Mouse (Mus musculus) heart, embryonic 11.5 days (tissue): ENCODE results near the gene Slc2a10. TPM values are rescaled to one million over a fixed set of nuclear protein-coding genes. Genes with fewer than 3 reads are reported as not detected.
A peak's percentile ranks its signal among the peaks of the same experiment; 100 is the strongest.
"Not testable (repeated sequence)": the region's sequence is repeated elsewhere in the genome, so short reads cannot be mapped to it uniquely, and the experiment has no call there.

Experiments
- ATAC-seq: fragments of 200-750 bp; cut with Nextera tagmentation; replicated peaks from 2 replicates; pipeline ENCODE4 v1.8.0; 2017; ENCODE audit warnings: moderate library complexity; ENCODE audit not compliant: insufficient number of reproducible peaks, low FRiP score, low TSS enrichment
- H3K27ac ChIP-seq: fragments of 300-500 bp; sonication (generic); 2 replicates; pipeline ENCODE4 v1.5.1; 2014; ENCODE audit warnings: mild to moderate bottlenecking, low read depth, low read length
- H3K27me3 ChIP-seq: fragments of 300-500 bp; sonication (generic); 2 replicates; pipeline ENCODE4 v1.6.1; 2014; ENCODE audit warnings: mild to moderate bottlenecking, low read length, mixed read lengths; ENCODE audit not compliant: control insufficient read depth, insufficient read depth
- H3K36me3 ChIP-seq: fragments of 300-500 bp; sonication (generic); 2 replicates; pipeline ENCODE4 v1.6.1; 2014; ENCODE audit warnings: mild to moderate bottlenecking, low read length, moderate library complexity, mixed read lengths; ENCODE audit not compliant: control insufficient read depth, insufficient read depth
- H3K4me1 ChIP-seq: fragments of 300-500 bp; sonication (generic); 2 replicates; pipeline ENCODE4 v1.6.1; 2014; ENCODE audit warnings: low read length; ENCODE audit not compliant: control insufficient read depth, insufficient read depth
- H3K4me2 ChIP-seq: fragments of 300-500 bp; sonication (generic); 2 replicates; pipeline ENCODE4 v1.6.1; 2014; ENCODE audit warnings: mild to moderate bottlenecking, moderate library complexity
- H3K4me3 ChIP-seq: fragments of 300-500 bp; sonication (generic); 2 replicates; pipeline ENCODE4 v1.5.1; 2014; ENCODE audit warnings: low read depth, low read length
- H3K9ac ChIP-seq: fragments of 300-500 bp; sonication (generic); 2 replicates; pipeline ENCODE4 v1.6.1; 2014; ENCODE audit warnings: mild to moderate bottlenecking, low read depth, low read length, moderate library complexity
- H3K9me3 ChIP-seq: fragments of 300-500 bp; sonication (generic); replicated peaks from 2 replicates; pipeline ENCODE4 v1.6.1; 2016; ENCODE audit warnings: low read length; ENCODE audit not compliant: control insufficient read depth
- WGBS: fragments of 180-500 bp; shearing (Covaris S2); extraction: QIAGEN DNeasy Blood & Tissue Kit; methylation state at CpG from one replicate; pipeline ENCODE4 v1.1.7; 2014; ENCODE audit not compliant: insufficient replicate concordance; 5-methylcytosine and 5-hydroxymethylcytosine counted together
- polyA plus RNA-seq: library from polyadenylated mRNA; unstranded; fragments of >200 nt; fragmentation: Nextera tagmentation; extraction: Ambion mirVana; gene quantifications from 2 replicates; pipeline ENCODE4 v1.2.1, GENCODE M21; 2014

The Slc2a10 gene
- polyA plus RNA-seq, 1 experiment from 2014 or later: 2.6 TPM

- Histone ChIP-seq H3K27me3 (no peaks in the 10 kb centered on the region), H3K4me3 (peak overlapping the region; percentile 80), H3K36me3 (peaks cover 8% of the 10 kb centered on the region), H3K4me1 (peaks cover 9% of the 10 kb centered on the region), H3K27ac (no peak overlapping the region), H3K4me2 (peak overlapping the region; percentile 72), H3K9me3 (no peaks in the 10 kb centered on the region), H3K9ac (peak overlapping the region; percentile 84)
- WGBS: 26% methylated on average over 17 of the region's 17 CpGs
- ATAC-seq: no peak
Measured at GRCm38 (mm10) chr2:165493587-165494210, 9.9 kb upstream of the Slc2a10 start.

- Histone ChIP-seq H3K4me3 (no peak overlapping the region), H3K9me3 (no peaks in the 10 kb centered on the region), H3K36me3 (peaks cover 8% of the 10 kb centered on the region), H3K27ac (no peak overlapping the region), H3K4me2 (no peak overlapping the region), H3K9ac (no peak overlapping the region), H3K27me3 (no peaks in the 10 kb centered on the region), H3K4me1 (peaks cover 9% of the 10 kb centered on the region)
- no peak for ATAC-seq
- WGBS: 48% methylated on average over 2 of the region's 2 CpGs
Measured at GRCm38 (mm10) chr2:165494495-165494894, 9.1 kb upstream of the Slc2a10 start.

- no peak overlapping the region for H3K4me3 ChIP-seq
- no peaks in the 10 kb centered on the region for H3K9me3 ChIP-seq
- no peaks in the 10 kb centered on the region for H3K36me3 ChIP-seq
- H3K4me1 ChIP-seq: peaks cover 9% of the 10 kb centered on the region
- H3K27me3 ChIP-seq: no peaks in the 10 kb centered on the region
- ATAC-seq: no peak
- H3K4me2 ChIP-seq: no peak overlapping the region
- no peak overlapping the region for H3K9ac ChIP-seq
- no peak overlapping the region for H3K27ac ChIP-seq
Measured at GRCm38 (mm10) chr2:165496251-165496650, 7.3 kb upstream of the Slc2a10 start.

- no peaks in the 10 kb centered on the region for H3K27me3 ChIP-seq
- no peak for ATAC-seq
- H3K9me3 ChIP-seq: no peaks in the 10 kb centered on the region
- H3K4me3 ChIP-seq: no peak overlapping the region
- 69% methylated on average over 2 of the region's 2 CpGs for WGBS
- no peak overlapping the region for H3K4me2 ChIP-seq
- no peak overlapping the region for H3K27ac ChIP-seq
- H3K4me1 ChIP-seq: peaks cover 4% of the 10 kb centered on the region; the same call in 1 of the 2 replicates
- H3K9ac ChIP-seq: no peak overlapping the region
- no peaks in the 10 kb centered on the region for H3K36me3 ChIP-seq
Measured at GRCm38 (mm10) chr2:165497706-165498275, 5.8 kb upstream of the Slc2a10 start.

- H3K4me2 ChIP-seq: no peak overlapping the region
- H3K4me3 ChIP-seq: no peak overlapping the region
- H3K9ac ChIP-seq: no peak overlapping the region
- peaks cover 3% of the 10 kb centered on the region; the same call in 1 of the 2 replicates for H3K4me1 ChIP-seq
- no peaks in the 10 kb centered on the region for H3K27me3 ChIP-seq
- H3K27ac ChIP-seq: no peak overlapping the region
- WGBS: 63% methylated on average over 6 of the region's 6 CpGs
- H3K9me3 ChIP-seq: no peaks in the 10 kb centered on the region
- no peak for ATAC-seq
- no peaks in the 10 kb centered on the region for H3K36me3 ChIP-seq
Measured at GRCm38 (mm10) chr2:165498816-165499215, 4.8 kb upstream of the Slc2a10 start.

- ATAC-seq: no peak
- 55% methylated on average over 9 of the region's 9 CpGs for WGBS
- Histone ChIP-seq H3K36me3 (no peaks in the 10 kb centered on the region), H3K9ac (no peak overlapping the region), H3K27me3 (peaks cover 5% of the 10 kb centered on the region; the same call in 1 of the 2 replicates), H3K27ac (no peak overlapping the region), H3K9me3 (no peaks in the 10 kb centered on the region), H3K4me1 (peaks cover 7% of the 10 kb centered on the region; the same call in 1 of the 2 replicates), H3K4me2 (no peak overlapping the region), H3K4me3 (no peak overlapping the region)
Measured at GRCm38 (mm10) chr2:165509686-165510085, 6.1 kb downstream of the Slc2a10 start.

- 45% methylated on average over 5 of the region's 5 CpGs for WGBS
- ATAC-seq: no peak
- H3K9me3 ChIP-seq: no peaks in the 10 kb centered on the region
Measured at GRCm38 (mm10) chr2:165510466-165510865, 6.9 kb downstream of the Slc2a10 start.

GRCm38 (mm10) chr2:165510914-165511458, 7.4 kb downstream of the Slc2a10 start:
- not testable (repeated sequence) for H3K27me3 ChIP-seq
- 77% methylated on average over 2 of the region's 2 CpGs for WGBS

More at GRCm38 (mm10) chr2:165510466-165510865, 6.9 kb downstream of the Slc2a10 start:
- Histone ChIP-seq H3K9ac (no peak overlapping the region), H3K4me1 (peaks cover 7% of the 10 kb centered on the region; the same call in 1 of the 2 replicates), H3K36me3 (no peaks in the 10 kb centered on the region), H3K4me2 (no peak overlapping the region), H3K4me3 (no peak overlapping the region), H3K27ac (no peak overlapping the region), H3K27me3 (peaks cover 6% of the 10 kb centered on the region; the same call in 1 of the 2 replicates)

More at GRCm38 (mm10) chr2:165510914-165511458, 7.4 kb downstream of the Slc2a10 start:
- ATAC-seq, H3K4me3 ChIP-seq, H3K9ac ChIP-seq, H3K9me3 ChIP-seq, H3K4me1 ChIP-seq, H3K4me2 ChIP-seq, H3K27ac ChIP-seq, H3K36me3 ChIP-seq: not testable (repeated sequence)
